Mouse (Mus musculus) adrenal gland, postnatal 25 days (tissue): ENCODE results near the gene Pik3cd. TPM values are rescaled to one million over a fixed set of nuclear protein-coding genes. Genes with fewer than 3 reads are reported as not detected.

ENCODE experiments used
- DNase-seq: peaks from one replicate; pipeline ENCODE4 v3.0.0; 2021; ENCODE audit warnings: mixed read lengths
- microRNA-seq, 2 experiments: library from miRNA; unstranded; fragments of <30 nt; microRNA quantifications; one replicate each; pipeline ENCODE4 v1.2.0; 2021
- total RNA-seq: library from RNA; stranded (reverse); gene quantifications from 2 replicates; pipeline ENCODE4 v1.2.3, GENCODE M21; 2021

The Pik3cd gene
- total RNA-seq, 1 experiment from 2014 or later: 4.4 TPM

DNA sequence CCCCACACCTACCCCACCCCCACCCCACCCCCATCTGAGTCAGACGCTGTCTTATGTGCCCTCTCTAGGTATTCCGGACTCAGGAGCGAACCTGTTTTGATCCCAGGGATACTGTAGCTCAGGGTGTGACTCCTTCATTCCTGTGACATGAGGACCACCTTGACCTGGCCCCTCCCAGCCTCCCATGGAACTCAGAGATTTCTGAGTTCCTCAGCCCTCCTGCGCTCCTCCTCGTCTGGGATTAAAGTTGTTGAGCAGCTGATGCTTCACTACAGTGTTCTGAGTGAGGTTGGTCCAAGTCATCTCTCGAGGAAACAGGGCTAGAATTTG, 94.1 kb downstream of the Pik3cd start:
- no peak for DNase-seq

- DNase-seq: no peak
These were observed 94.6 kb downstream of the Pik3cd start for GRCm38 (mm10) chr4:149607591-149608308.

DNA sequence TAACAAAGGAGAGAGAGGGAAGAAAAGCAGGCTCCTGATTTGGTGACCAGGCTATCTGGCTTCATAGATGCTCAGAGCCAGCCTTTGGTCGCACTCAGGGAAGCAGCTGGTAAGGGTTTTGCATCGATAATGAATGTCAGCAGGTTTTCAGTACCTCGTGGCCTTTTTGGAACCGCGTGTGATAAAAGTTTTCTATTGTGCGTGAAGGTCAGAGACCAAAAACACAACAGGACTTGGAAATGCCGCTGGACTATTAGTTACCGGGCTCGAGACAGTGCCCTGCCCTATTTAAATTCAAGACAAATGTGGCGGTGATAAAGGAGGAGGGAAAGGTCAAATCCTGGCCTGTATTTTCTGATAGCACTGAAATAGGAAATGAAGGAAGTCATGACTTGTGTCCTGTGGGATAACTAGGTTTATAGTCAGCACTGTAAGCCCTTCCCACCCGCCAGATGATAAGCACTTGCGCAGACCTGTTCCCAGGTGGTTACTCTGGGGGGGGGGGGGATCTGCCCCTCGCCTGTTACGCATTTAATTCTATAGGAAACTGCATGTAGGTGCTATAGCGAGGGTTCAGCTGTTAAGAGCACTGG, 95.5 kb downstream of the Pik3cd start:
- DNase-seq: no peak

GRCm38 (mm10) chr4:149606056-149606455, 96.3 kb downstream of the Pik3cd start:
- no peak for DNase-seq

- DNase-seq: no peak
These were observed 97.9 kb downstream of the Pik3cd start for GRCm38 (mm10) chr4:149604518-149604917.

DNA sequence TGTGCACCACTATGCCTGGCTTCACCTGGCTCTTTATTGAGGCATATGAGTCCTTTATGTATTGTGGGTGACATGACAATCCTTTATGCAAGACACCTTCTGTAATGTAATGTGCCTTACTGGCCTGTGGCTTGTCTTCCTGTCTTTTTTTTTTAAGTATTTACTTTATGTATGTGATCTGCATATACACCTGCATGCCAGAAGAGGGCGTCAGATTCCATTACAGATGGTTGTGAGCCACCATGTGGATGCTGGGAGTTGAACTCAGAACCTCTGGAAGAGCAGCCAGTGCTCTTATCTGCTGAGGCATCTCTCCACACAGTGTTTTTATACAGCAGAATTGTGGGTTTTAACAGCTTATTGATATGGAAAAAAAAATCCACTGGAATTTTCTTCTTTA, 98.5 kb downstream of the Pik3cd start:
- no peak for DNase-seq

- DNase-seq: no peak
These were observed 100.1 kb downstream of the Pik3cd start for GRCm38 (mm10) chr4:149602236-149602635.

GRCm38 (mm10) chr4:149601484-149601883, 100.9 kb downstream of the Pik3cd start:
- DNase-seq: no peak

GRCm38 (mm10) chr4:149600130-149600529, 102.2 kb downstream of the Pik3cd start:
- DNase-seq: no peak

- no peak for DNase-seq
These were observed 102.8 kb downstream of the Pik3cd start for GRCm38 (mm10) chr4:149599549-149599948.

Small RNA genes within 50 kb of the gene (microRNA-seq; reads per million reads assigned to microRNA genes)
- 0 reads per million in 2 experiments for gene Mir7023

Other genes starting within 250 kb of the Pik3cd start
- gene Rbp7, start 247.6 kb downstream of the Pik3cd start, total RNA-seq: 7.0 and 13.4 TPM in 2 replicates
- gene Tmem274, start 225.2 kb downstream of the Pik3cd start, total RNA-seq: not detected in 2 replicates
- gene Nmnat1, start 217.4 kb downstream of the Pik3cd start, total RNA-seq: 12.2 and 17.1 TPM in 2 replicates
- 25.8 and 26.5 TPM in 2 replicates for gene Lzic, start 217.3 kb downstream of the Pik3cd start, total RNA-seq
- gene Ctnnbip1, start 184.3 kb downstream of the Pik3cd start, total RNA-seq: 24.6 and 39.4 TPM in 2 replicates
- 67.9 and 83.9 TPM in 2 replicates for gene Clstn1, start 116.1 kb downstream of the Pik3cd start, total RNA-seq
- 34.1 and 36.1 TPM in 2 replicates for gene Tmem201, start 35.5 kb upstream of the Pik3cd start, total RNA-seq
- 27.7 and 32.2 TPM in 2 replicates for gene Slc25a33, start 71.7 kb upstream of the Pik3cd start, total RNA-seq